Comparison of ENCODE assay signal across 8 mouse cellular contexts in genomic region chr11:60700320-60701185, GRCm38 (mm10). TPM values are rescaled to one million over a fixed set of nuclear protein-coding genes. Genes with fewer than 3 reads are reported as not detected.
DNase-seq lines count a peak whose midpoint lies in the region; ATAC-seq and TF ChIP-seq lines count a peak whose summit lies in the region.

No protein-coding gene starts in this region.

- intact Hi-C loops in gastrocnemius, postnatal 14 days (cut with DNase I; ENCODE audit: low total_unique reads): no loop called here

- no peak for TF ChIP-seq POLR2A in thymus, adult 2 months (IDR thresholded peaks at IDR 0.05; ENCODE audit: control insufficient read depth, extremely low read depth, insufficient read depth, low read length, poor library complexity)

- no peaks in the 10 kb centered on the region for H3K27me3 ChIP-seq in thymus, adult 2 months (ENCODE audit: control insufficient read depth, insufficient read depth, low read length)
- no peaks in the 10 kb centered on the region for H3K27me3 ChIP-seq in heart, embryonic 11.5 days (ENCODE audit: control insufficient read depth, insufficient read depth, low read length)
- no peaks in the 10 kb centered on the region for H3K27me3 ChIP-seq in limb, embryonic 13.5 days
- H3K27me3 ChIP-seq in neural tube, embryonic 13.5 days: no peaks in the 10 kb centered on the region

- WGBS in thymus, adult 2 months: 50% methylated on average over 12 of the region's 12 CpGs
- 25% methylated on average over 12 of the region's 12 CpGs for WGBS in heart, embryonic 11.5 days (ENCODE audit: insufficient replicate concordance)
- WGBS in limb, embryonic 13.5 days: 36% methylated on average over 12 of the region's 12 CpGs
- WGBS in neural tube, embryonic 13.5 days: 28% methylated on average over 12 of the region's 12 CpGs

- DNase-seq in gastrocnemius, postnatal 4 days (ENCODE audit: low spot score in 2 of 2): peak; percentile 9 to 14
- no peak for DNase-seq in gastrocnemius, postnatal 14 days
- no peak for DNase-seq in thymus, adult 2 months
- DNase-seq in thymus, postnatal 14 days: no peak
- no peak for DNase-seq in frontal cortex, postnatal 25 days (ENCODE audit: low spot score in 2 of 2)

- H3K27ac ChIP-seq in thymus, adult 2 months (ENCODE audit: control insufficient read depth, insufficient read depth, low read length): no peak overlapping the region
- peak overlapping the region; percentile 89; the same call in 1 of the 2 replicates for H3K27ac ChIP-seq in heart, embryonic 11.5 days (ENCODE audit: low read depth, low read length)
- H3K27ac ChIP-seq in limb, embryonic 13.5 days: peak overlapping the region; percentile 72; the same call in 1 of the 2 replicates
- H3K27ac ChIP-seq in neural tube, embryonic 13.5 days (replicated peaks): peak overlapping the region; percentile 91

- H3K4me2 ChIP-seq in heart, embryonic 11.5 days: peak overlapping the region; percentile 90
- peak overlapping the region; percentile 90 for H3K4me2 ChIP-seq in limb, embryonic 13.5 days (replicated peaks)
- H3K4me2 ChIP-seq in neural tube, embryonic 13.5 days: peak overlapping the region; percentile 76

- ATAC-seq in heart, embryonic 11.5 days (replicated peaks; ENCODE audit: insufficient number of reproducible peaks, low FRiP score, low TSS enrichment): no peak
- no peak for ATAC-seq in limb, embryonic 13.5 days (ENCODE audit: low FRiP score, low read depth)
- no peak for ATAC-seq in neural tube, embryonic 13.5 days (ENCODE audit: low read depth)

- TF ChIP-seq CTCF in thymus, adult 2 months (IDR thresholded peaks at IDR 0.05; ENCODE audit: borderline replicate concordance, control insufficient read depth, extremely low read depth, insufficient read depth, low read length, poor library complexity): no peak

- peak overlapping the region; percentile 92 for H3K9ac ChIP-seq in heart, embryonic 11.5 days (ENCODE audit: low read depth, low read length)
- peak overlapping the region; percentile 80 for H3K9ac ChIP-seq in limb, embryonic 13.5 days
- peak overlapping the region; percentile 90 for H3K9ac ChIP-seq in neural tube, embryonic 13.5 days

- H3K36me3 ChIP-seq in thymus, adult 2 months (ENCODE audit: control insufficient read depth, insufficient read depth, low read length): no peaks in the 10 kb centered on the region
- peaks cover 6% of the 10 kb centered on the region for H3K36me3 ChIP-seq in heart, embryonic 11.5 days (ENCODE audit: control insufficient read depth, insufficient read depth, low read length)
- H3K36me3 ChIP-seq in limb, embryonic 13.5 days: peaks cover 30% of the 10 kb centered on the region
- H3K36me3 ChIP-seq in neural tube, embryonic 13.5 days: peaks cover 14% of the 10 kb centered on the region

- H3K9me3 ChIP-seq in heart, embryonic 11.5 days (replicated peaks; ENCODE audit: control insufficient read depth, low read length): no peaks in the 10 kb centered on the region
- H3K9me3 ChIP-seq in limb, embryonic 13.5 days: no peaks in the 10 kb centered on the region
- H3K9me3 ChIP-seq in neural tube, embryonic 13.5 days: no peaks in the 10 kb centered on the region

- peaks cover 14% of the 10 kb centered on the region for H3K4me1 ChIP-seq in thymus, adult 2 months (replicated peaks; ENCODE audit: control insufficient read depth, insufficient read depth, low read length)
- H3K4me1 ChIP-seq in heart, embryonic 11.5 days (ENCODE audit: control insufficient read depth, insufficient read depth, low read length): peaks cover 20% of the 10 kb centered on the region
- peaks cover 40% of the 10 kb centered on the region for H3K4me1 ChIP-seq in limb, embryonic 13.5 days
- H3K4me1 ChIP-seq in neural tube, embryonic 13.5 days (replicated peaks): peaks cover 58% of the 10 kb centered on the region

- peak overlapping the region; percentile 87 for H3K4me3 ChIP-seq in thymus, adult 2 months (ENCODE audit: control insufficient read depth, insufficient read depth, low read length)
- peak overlapping the region; percentile 84 for H3K4me3 ChIP-seq in heart, embryonic 11.5 days (ENCODE audit: low read depth, low read length)
- H3K4me3 ChIP-seq in limb, embryonic 13.5 days: peak overlapping the region; percentile 89
- H3K4me3 ChIP-seq in neural tube, embryonic 13.5 days: peak overlapping the region; percentile 87

RNA-seq across cellular contexts. Expression of gene Llgl1, which starts 1.0 kb away (rescaled TPM):
- 10 to 100 TPM; 29.7 to 32.0 TPM for total RNA-seq in gastrocnemius, postnatal 4 days (2021)
- 10 to 100 TPM; 12.1 to 14.5 TPM for total RNA-seq in gastrocnemius, postnatal 14 days (2021)
- polyA plus RNA-seq in thymus, adult 2 months (2012; rRNA removed): 143 and 154 TPM in 2 replicates
- 32.6 and 40.7 TPM in 2 replicates for polyA plus RNA-seq in heart, embryonic 11.5 days (2014; fragmentation: Nextera tagmentation; extraction: Ambion mirVana)
- 76.6 and 83.9 TPM in 2 replicates for polyA plus RNA-seq in limb, embryonic 13.5 days (2015; fragmentation: Nextera tagmentation; extraction: Ambion mirVana)
- 53.9 and 54.4 TPM in 2 replicates for polyA plus RNA-seq in neural tube, embryonic 13.5 days (2015; fragmentation: Nextera tagmentation; extraction: Ambion mirVana)

RNA-seq across cellular contexts. Expression of gene Flii, which starts 26.5 kb away (rescaled TPM):
- 100 to 1,000 TPM; 104 to 113 TPM for total RNA-seq in gastrocnemius, postnatal 4 days (2021)
- 10 to 100 TPM; 87.8 to 90.9 TPM for total RNA-seq in gastrocnemius, postnatal 14 days (2021)
- polyA plus RNA-seq in thymus, adult 2 months (2012; rRNA removed): 254 and 271 TPM in 2 replicates
- polyA plus RNA-seq in heart, embryonic 11.5 days (2014; fragmentation: Nextera tagmentation; extraction: Ambion mirVana): 63.6 and 79.5 TPM in 2 replicates
- 65.2 and 68.1 TPM in 2 replicates for polyA plus RNA-seq in limb, embryonic 13.5 days (2015; fragmentation: Nextera tagmentation; extraction: Ambion mirVana)
- polyA plus RNA-seq in neural tube, embryonic 13.5 days (2015; fragmentation: Nextera tagmentation; extraction: Ambion mirVana): 68.2 and 71.9 TPM in 2 replicates

RNA-seq across cellular contexts. Expression of gene Mief2, which starts 27.6 kb away (rescaled TPM):
- 10 to 100 TPM; 70.6 to 76.5 TPM for total RNA-seq in gastrocnemius, postnatal 4 days (2021)
- 10 to 100 TPM; 82.5 to 88.4 TPM for total RNA-seq in gastrocnemius, postnatal 14 days (2021)
- 26.1 and 26.6 TPM in 2 replicates for polyA plus RNA-seq in thymus, adult 2 months (2012; rRNA removed)
- polyA plus RNA-seq in heart, embryonic 11.5 days (2014; fragmentation: Nextera tagmentation; extraction: Ambion mirVana): 14.4 and 18.4 TPM in 2 replicates
- polyA plus RNA-seq in limb, embryonic 13.5 days (2015; fragmentation: Nextera tagmentation; extraction: Ambion mirVana): 17.9 and 19.7 TPM in 2 replicates
- 21.3 and 22.0 TPM in 2 replicates for polyA plus RNA-seq in neural tube, embryonic 13.5 days (2015; fragmentation: Nextera tagmentation; extraction: Ambion mirVana)

Comparison
In these comparisons a context has a peak if more than half of its experiments do, and no peak if none do; other contexts are left out.
1. DNase-seq: peak in gastrocnemius, postnatal 4 days (2 of 2); none in gastrocnemius, postnatal 14 days (single experiment), thymus, adult 2 months (single experiment), thymus, postnatal 14 days (single experiment) and frontal cortex, postnatal 25 days (0 of 2).
2. Peak in every context shown above with its lines, with median percentiles within 50 percentile points of each other: H3K4me3 ChIP-seq, H3K4me2 ChIP-seq and H3K9ac ChIP-seq.